Mouse (Mus musculus) ES-Bruce4 (cell line): ENCODE data around the gene Tspyl2. TPM values are rescaled to one million over a fixed set of nuclear protein-coding genes. Genes with fewer than 3 reads are reported as not detected.

Source experiments
- H3K27ac ChIP-seq: 2 replicates; pipeline ENCODE4 v1.5.1; 2012; ENCODE audit warnings: low read length, inconsistent platforms; ENCODE audit not compliant: insufficient read depth
- H3K27me3 ChIP-seq: 2 replicates; pipeline ENCODE4 v1.6.1; 2012; ENCODE audit warnings: mild to moderate bottlenecking, low read length, inconsistent platforms; ENCODE audit not compliant: control insufficient read depth, poor library complexity, insufficient read depth, severe bottlenecking
- H3K36me3 ChIP-seq: 2 replicates; pipeline ENCODE4 v1.6.1; 2012; ENCODE audit warnings: inconsistent platforms, mild to moderate bottlenecking, low read length, moderate library complexity; ENCODE audit not compliant: control insufficient read depth, poor library complexity, insufficient read depth, severe bottlenecking
- H3K4me1 ChIP-seq: one replicate; pipeline ENCODE4 v1.8.1; 2011; ENCODE audit warnings: low read length; ENCODE audit not compliant: control insufficient read depth, insufficient read depth
- H3K4me3 ChIP-seq: 2 replicates; pipeline ENCODE4 v1.5.1; 2011; ENCODE audit warnings: low read depth, mild to moderate bottlenecking, low read length
- H3K9ac ChIP-seq: 2 replicates; pipeline ENCODE4 v1.6.1; 2012; ENCODE audit warnings: low read depth, mild to moderate bottlenecking, inconsistent platforms; ENCODE audit not compliant: poor library complexity, severe bottlenecking
- H3K9me3 ChIP-seq: replicated peaks from 2 replicates; pipeline ENCODE4 v1.6.1; 2012; ENCODE audit warnings: mild to moderate bottlenecking, low read length, inconsistent platforms; ENCODE audit not compliant: control insufficient read depth, poor library complexity, insufficient read depth, severe bottlenecking
- CTCF ChIP-seq: IDR thresholded peaks from one replicate; pipeline ENCODE4 v1.8.1; 2011; ENCODE audit warnings: low read depth, low read length
- EP300 ChIP-seq: IDR thresholded peaks from 2 replicates; pipeline ENCODE4 v1.6.1; 2011; ENCODE audit warnings: low read depth, low read length; ENCODE audit not compliant: insufficient read depth
- POLR2A ChIP-seq: IDR thresholded peaks from one replicate; pipeline ENCODE4 v1.8.1; 2011; ENCODE audit warnings: low read length; ENCODE audit not compliant: insufficient read depth
- polyA plus RNA-seq: library from polyadenylated mRNA; stranded (reverse); fragments of >200 nt; gene quantifications from 2 replicates; pipeline ENCODE4 v1.2.4, GENCODE M21; 2011; ENCODE audit warnings: low read depth; ENCODE audit not compliant: missing spikeins, insufficient read depth, insufficient read length

Tspyl2 gene
- polyA plus RNA-seq, 1 experiment: 19.5 TPM

DNA sequence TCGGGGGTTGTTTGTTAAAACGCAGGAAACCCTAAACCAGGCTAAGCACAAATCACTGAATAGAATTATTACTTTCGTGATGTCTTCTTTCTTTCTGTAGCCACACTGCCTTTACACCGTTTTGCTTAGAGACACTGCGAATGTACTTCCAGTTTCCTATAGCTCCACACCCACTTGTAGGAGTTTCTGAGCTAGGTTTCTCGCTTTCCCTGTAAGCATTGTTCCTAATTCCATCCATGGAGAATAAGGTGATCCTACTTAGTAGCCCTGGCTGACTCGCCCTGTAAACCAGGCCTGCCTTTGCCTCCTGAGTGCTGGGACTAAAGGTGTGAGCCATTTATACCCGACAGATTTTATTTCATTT is 14.6 kb downstream of the Tspyl2 start:
- no peaks in the 10 kb centered on the region for H3K36me3 ChIP-seq
- peak overlapping the region; percentile 89 for H3K27ac ChIP-seq

DNA sequence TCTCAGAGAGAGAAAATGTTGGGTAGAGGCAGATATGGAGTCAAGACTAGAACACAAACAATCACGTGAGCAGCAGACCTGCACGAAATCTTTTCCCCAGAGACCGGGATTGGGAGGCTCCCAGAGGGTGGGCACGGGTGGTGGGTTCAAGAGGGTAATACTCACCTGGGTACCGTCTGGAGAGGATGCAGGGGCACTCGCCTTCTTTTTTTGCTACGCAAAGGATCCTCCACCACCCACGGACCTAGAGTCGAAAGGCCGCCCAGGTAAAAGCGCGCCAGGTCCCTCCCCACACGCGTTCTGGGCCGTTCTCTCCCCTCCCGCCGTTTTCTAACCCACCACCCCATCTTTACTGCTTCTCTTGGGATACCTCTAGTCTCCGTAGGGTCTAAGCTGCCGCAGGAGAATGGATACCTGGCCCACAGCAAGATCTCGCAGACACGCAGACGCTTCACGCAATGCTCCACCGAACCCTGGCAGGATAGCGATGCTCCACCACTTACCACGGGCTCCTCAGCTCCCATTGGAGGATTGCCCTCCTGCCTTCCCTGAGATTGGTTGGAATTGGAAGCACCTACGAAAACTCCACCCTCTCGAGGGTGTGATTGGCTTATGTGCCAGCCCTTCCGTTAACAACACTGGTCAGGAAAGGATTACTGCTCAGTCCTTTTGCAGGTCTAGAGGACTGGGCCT is 15.1 kb downstream of the Tspyl2 start, which contains the start of gene Kantr:
Gene Kantr, minus strand, starts transcription at position 500 of the 693 bp plus-strand sequence.
- Histone ChIP-seq H3K36me3 (no peaks in the 10 kb centered on the region), H3K9ac (peak within 1 kb of the TSS; percentile 92), H3K27ac (peak within 1 kb of the TSS; percentile 89), H3K27me3 (no peaks in the 10 kb centered on the region), H3K9me3 (no peaks in the 10 kb centered on the region), H3K4me1 (no peaks in the 10 kb centered on the region), H3K4me3 (peak within 1 kb of the TSS; percentile 99)
- TF ChIP-seq CTCF (no peak), EP300 (no peak), POLR2A (peak; percentile 39)

More for the DNA sequence above, 14.6 kb downstream of the Tspyl2 start:
- H3K27me3 ChIP-seq: no peaks in the 10 kb centered on the region
- peak overlapping the region; percentile 77 for H3K9ac ChIP-seq
- no peaks in the 10 kb centered on the region for H3K9me3 ChIP-seq
- TF ChIP-seq POLR2A: no peak
- TF ChIP-seq EP300: no peak
- TF ChIP-seq CTCF: no peak
- H3K4me3 ChIP-seq: no peak overlapping the region
- no peaks in the 10 kb centered on the region for H3K4me1 ChIP-seq

DNA sequence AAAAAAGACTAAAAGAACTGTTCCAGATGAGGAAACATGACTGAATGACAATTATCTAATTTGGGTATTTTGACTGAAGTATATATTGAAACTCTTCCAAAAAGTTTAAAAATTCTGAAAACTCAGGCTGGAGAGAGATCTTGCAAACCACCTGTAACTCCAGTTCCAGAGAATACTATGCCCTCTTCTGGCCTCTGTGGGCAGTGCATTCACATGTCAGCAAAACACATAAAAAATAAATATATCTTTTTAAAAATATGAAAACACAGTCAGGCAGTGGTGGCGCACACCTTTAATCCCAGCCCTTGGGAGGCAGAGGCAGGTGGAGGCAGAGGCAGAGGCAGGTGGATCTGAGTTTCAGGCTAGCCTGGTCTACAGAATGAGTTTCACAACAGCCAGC is 18.6 kb downstream of the Tspyl2 start:
- H3K27me3 ChIP-seq: no peaks in the 10 kb centered on the region
- H3K36me3 ChIP-seq: peaks cover 2% of the 10 kb centered on the region; the same call in 1 of the 2 replicates
- TF ChIP-seq CTCF (no peak), EP300 (no peak), POLR2A (no peak)
- no peaks in the 10 kb centered on the region for H3K9me3 ChIP-seq
- H3K4me1 ChIP-seq: no peaks in the 10 kb centered on the region
- H3K9ac ChIP-seq: no peak overlapping the region
- H3K27ac ChIP-seq: no peak overlapping the region
- no peak overlapping the region for H3K4me3 ChIP-seq

DNA sequence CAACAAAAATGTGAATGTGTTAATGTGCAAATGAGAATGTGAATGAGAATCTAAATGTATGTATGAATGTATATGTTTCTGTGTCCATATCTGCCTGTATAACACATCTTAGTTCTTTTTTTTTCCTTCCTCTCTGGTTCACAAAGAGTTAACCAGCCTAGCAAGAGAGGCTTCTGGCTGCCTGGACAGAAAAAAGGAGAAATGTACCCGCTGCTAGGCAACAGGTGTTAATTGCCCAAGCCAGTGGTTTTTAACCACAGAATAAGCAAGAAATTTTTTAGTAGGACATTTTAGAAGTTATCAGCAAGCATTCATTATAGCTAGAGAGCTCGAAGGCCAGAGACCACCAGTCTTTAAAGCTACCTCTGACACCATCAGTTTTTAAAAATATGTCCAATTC is 19.4 kb downstream of the Tspyl2 start:
- no peak for TF ChIP-seq CTCF
- TF ChIP-seq EP300: no peak
- TF ChIP-seq POLR2A: no peak
- H3K9ac ChIP-seq: no peak overlapping the region
- no peak overlapping the region for H3K27ac ChIP-seq
- H3K4me3 ChIP-seq: no peak overlapping the region
- no peaks in the 10 kb centered on the region for H3K9me3 ChIP-seq
- no peaks in the 10 kb centered on the region for H3K4me1 ChIP-seq
- peaks cover 2% of the 10 kb centered on the region; the same call in 1 of the 2 replicates for H3K36me3 ChIP-seq
- H3K27me3 ChIP-seq: no peaks in the 10 kb centered on the region

DNA sequence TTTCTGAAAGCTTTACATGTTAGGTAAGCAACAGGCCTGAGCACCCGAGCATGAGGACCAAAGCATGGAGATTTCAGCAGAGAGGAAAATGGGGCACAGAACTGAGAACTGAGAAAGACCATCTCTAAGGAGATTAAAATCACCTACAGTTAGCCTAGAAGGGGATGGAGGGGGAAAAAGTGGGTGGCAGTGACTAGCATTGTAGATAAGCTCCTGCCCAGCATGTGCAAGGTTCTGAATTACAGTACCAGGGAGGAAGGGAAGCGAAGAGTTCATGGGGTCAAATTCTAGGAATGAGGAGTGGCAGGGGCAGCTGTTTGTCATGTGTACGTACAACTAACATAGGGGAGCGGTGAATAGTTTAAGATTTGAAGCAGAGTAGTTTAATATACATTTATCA is 21.7 kb downstream of the Tspyl2 start:
- no peak overlapping the region for H3K9ac ChIP-seq
- H3K27me3 ChIP-seq: no peaks in the 10 kb centered on the region
- no peak overlapping the region for H3K4me3 ChIP-seq
- peaks cover 2% of the 10 kb centered on the region; the same call in 1 of the 2 replicates for H3K36me3 ChIP-seq
- no peaks in the 10 kb centered on the region for H3K4me1 ChIP-seq
- H3K9me3 ChIP-seq: no peaks in the 10 kb centered on the region
- H3K27ac ChIP-seq: no peak overlapping the region
- TF ChIP-seq CTCF (no peak), EP300 (no peak), POLR2A (no peak)

DNA sequence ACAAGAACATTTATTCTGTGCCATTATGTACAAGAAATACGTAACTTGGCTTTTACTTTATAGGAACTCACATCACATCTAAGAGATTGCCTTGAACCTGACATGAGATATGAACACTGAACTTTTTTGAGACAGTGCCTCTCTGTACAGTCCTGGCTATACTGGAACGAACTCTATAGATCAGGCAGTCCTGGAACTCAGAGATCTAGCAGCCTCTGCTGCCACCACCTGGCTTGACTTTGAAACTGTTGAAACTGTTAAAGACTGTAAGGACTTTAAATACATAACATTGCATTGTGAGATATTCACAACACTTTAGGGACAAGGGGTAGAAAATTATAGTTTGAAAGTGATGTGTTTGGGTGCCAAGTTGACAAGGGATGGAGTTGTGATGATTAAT is 34.3 kb downstream of the Tspyl2 start:
- H3K27ac ChIP-seq: no peak overlapping the region
- no peak overlapping the region for H3K9ac ChIP-seq
- TF ChIP-seq CTCF: no peak
- no peak for TF ChIP-seq POLR2A
- TF ChIP-seq EP300: no peak
- 0 out of 2 replicates have a peak, but pooled peaks cover 2% of the 10 kb centered on the region for H3K36me3 ChIP-seq
- no peaks in the 10 kb centered on the region for H3K9me3 ChIP-seq
- H3K27me3 ChIP-seq: no peaks in the 10 kb centered on the region
- H3K4me3 ChIP-seq: no peak overlapping the region
- no peaks in the 10 kb centered on the region for H3K4me1 ChIP-seq
